Mouse (Mus musculus) CH12F3 (cell line): Measurements from ENCODE around the gene D630045J12Rik.

Source experiments
- in situ Hi-C: fragments of 300-500 bp; cut with MboI; formaldehyde crosslinking; loops from 2 replicates; pipeline ENCODE4 v1.14.3; 2020; ENCODE audit warnings: low sequenced_read_pairs

Gene D630045J12Rik

GRCm38 (mm10) chr6:38253736-38254641, at the start of gene D630045J12Rik:
D630045J12Rik (minus strand) TSS chr6:38254009.
- in situ Hi-C loops = no loop called here

- in situ Hi-C loops = no loop called here
Measured at GRCm38 (mm10) chr6:38298761-38299401, 45.1 kb upstream of the D630045J12Rik start, which contains the start of gene Zc3hav1l. Zc3hav1l (minus strand) TSS chr6:38299259.

GRCm38 (mm10) chr6:38298246-38298635, 44.4 kb upstream of the D630045J12Rik start:
- in situ Hi-C loops = no loop called here

GRCm38 (mm10) chr6:38297580-38298245, 43.9 kb upstream of the D630045J12Rik start:
- in situ Hi-C loops = no loop called here

GRCm38 (mm10) chr6:38293708-38294107, 39.9 kb upstream of the D630045J12Rik start:
- in situ Hi-C loops = no loop called here

- in situ Hi-C loops = no loop called here
Measured at GRCm38 (mm10) chr6:38292871-38293646, 39.2 kb upstream of the D630045J12Rik start.

GRCm38 (mm10) chr6:38284422-38284821, 30.6 kb upstream of the D630045J12Rik start:
- in situ Hi-C loops = no loop called here

GRCm38 (mm10) chr6:38264466-38264865, 10.7 kb upstream of the D630045J12Rik start:
- in situ Hi-C loops = no loop called here

- in situ Hi-C loops = no loop called here
Measured at GRCm38 (mm10) chr6:38263393-38264159, 9.8 kb upstream of the D630045J12Rik start.

GRCm38 (mm10) chr6:38261877-38262276, 8.1 kb upstream of the D630045J12Rik start:
- in situ Hi-C loops = no loop called here

- in situ Hi-C loops = no loop called here
Measured at GRCm38 (mm10) chr6:38257506-38257905, 3.7 kb upstream of the D630045J12Rik start.

- in situ Hi-C loops = no loop called here
Measured at GRCm38 (mm10) chr6:38256793-38257192, 3.0 kb upstream of the D630045J12Rik start.

- in situ Hi-C loops = no loop called here
Measured at GRCm38 (mm10) chr6:38255794-38256193, 2.0 kb upstream of the D630045J12Rik start.

- in situ Hi-C loops = no loop called here
Measured at GRCm38 (mm10) chr6:38252766-38253735, 758 bp downstream of the D630045J12Rik start.

- in situ Hi-C loops = no loop called here
Measured at GRCm38 (mm10) chr6:38252139-38252538, 1.7 kb downstream of the D630045J12Rik start.

- in situ Hi-C loops = no loop called here
Measured at GRCm38 (mm10) chr6:38251464-38251863, 2.3 kb downstream of the D630045J12Rik start.

- in situ Hi-C loops = no loop called here
Measured at GRCm38 (mm10) chr6:38247362-38247761, 6.4 kb downstream of the D630045J12Rik start.

- in situ Hi-C loops = no loop called here
Measured at GRCm38 (mm10) chr6:38244806-38245205, 9.0 kb downstream of the D630045J12Rik start.

GRCm38 (mm10) chr6:38244167-38244566, 9.6 kb downstream of the D630045J12Rik start:
- in situ Hi-C loops = no loop called here
